Mouse (Mus musculus) embryo, embryonic 11.5 days (tissue): ENCODE measurements at regions not wholly inside any gene's neighbourhood (a gene's known extent, or its start where the extent isn't known, plus 50 kb on each side); places are given as distances from the start of the nearest gene placed in this dataset.

Experiments
- DNase-seq: peaks from one replicate; pipeline ENCODE4 v3.0.0-alpha.2; 2012; ENCODE audit warnings: low read depth, low spot score

DNA sequence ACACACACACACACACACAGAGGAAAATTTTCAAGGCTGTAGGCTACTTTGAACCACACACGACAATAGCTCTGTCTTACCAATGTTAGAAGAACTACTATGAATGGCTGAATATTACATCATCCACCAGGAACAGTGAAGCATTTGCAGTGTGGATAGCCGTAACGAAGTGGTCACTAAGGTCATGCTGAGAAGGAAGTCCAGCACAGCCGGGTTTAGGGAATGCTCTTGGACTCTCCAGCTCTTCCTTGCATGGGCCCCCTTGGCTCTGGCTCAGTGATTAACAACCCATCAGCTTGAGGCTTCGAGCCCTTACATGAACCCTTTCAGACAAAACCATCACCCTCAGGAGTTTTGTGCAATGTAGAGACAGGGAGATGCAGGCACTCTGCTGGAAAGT, 245.3 kb downstream of the Adamts20 start:
- no peak for DNase-seq

DNA sequence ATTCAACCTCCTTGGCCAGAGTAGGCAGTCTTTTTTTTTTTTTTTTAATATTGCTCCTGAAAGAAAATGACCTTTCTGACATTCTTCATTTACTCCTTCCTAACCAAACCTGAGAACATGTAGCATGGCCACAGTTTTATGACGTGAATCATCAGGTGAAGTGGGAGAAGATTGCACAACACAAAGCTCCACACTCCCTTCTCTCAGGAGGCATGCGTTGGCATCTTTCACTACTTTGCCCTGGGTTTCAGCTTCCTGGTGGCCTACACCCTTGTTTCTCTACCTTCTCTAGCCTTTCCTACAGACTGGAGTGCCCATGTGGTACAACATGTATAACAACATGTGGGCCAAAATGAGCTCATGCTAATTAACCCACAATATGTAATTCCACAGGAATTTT, 248.5 kb downstream of the Adamts20 start:
- no peak for DNase-seq

DNA sequence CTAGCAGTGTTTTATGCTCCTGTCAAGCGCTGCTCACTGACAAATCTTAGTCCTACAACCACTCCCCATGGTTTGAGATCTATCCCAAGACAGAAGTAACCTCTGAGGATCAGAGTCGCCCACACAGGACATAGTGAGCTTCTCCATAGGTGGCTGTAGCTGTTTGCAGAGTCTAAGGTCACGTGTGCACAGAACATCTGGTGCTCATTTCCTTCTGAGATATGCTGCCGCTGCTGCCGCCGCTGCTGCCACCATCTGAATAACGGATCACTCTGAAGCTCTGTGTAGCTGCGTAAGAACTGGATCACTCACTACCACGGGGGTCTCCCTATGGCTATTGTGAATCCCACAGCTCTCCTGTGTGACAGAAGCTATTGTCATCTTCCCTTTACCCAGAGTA, 250.8 kb downstream of the Adamts20 start:
- DNase-seq = peak; percentile 50

- peak; percentile 34 for DNase-seq
Observed at GRCm38 (mm10) chr15:94213393-94213792, 251.8 kb downstream of the Adamts20 start.

GRCm38 (mm10) chr15:94208476-94208875, 256.7 kb downstream of the Adamts20 start:
- DNase-seq = no peak

DNA sequence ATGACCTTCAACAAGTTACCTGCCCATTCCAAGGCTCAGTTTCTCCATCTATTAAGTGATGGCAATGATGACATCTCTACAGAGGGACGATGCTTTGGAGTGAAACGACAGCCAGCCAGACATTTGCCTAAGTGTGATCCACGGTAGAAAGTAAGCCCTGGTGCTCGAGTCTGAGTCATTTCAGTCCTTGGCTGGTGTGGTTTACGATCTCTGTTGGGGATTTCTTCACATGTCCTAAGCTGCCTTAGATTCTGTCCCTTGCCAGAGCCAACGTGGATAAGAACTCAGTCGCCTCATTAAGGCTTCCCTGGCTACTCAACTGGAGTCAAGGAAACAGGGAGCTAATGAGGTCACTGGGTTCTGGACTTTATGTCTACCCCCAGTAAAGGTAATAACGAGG, 258.8 kb downstream of the Adamts20 start:
- no peak for DNase-seq

GRCm38 (mm10) chr15:94205309-94205893, 259.8 kb downstream of the Adamts20 start:
- DNase-seq = no peak

GRCm38 (mm10) chr15:94190081-94190488, 275.1 kb downstream of the Adamts20 start:
- DNase-seq = no peak

DNA sequence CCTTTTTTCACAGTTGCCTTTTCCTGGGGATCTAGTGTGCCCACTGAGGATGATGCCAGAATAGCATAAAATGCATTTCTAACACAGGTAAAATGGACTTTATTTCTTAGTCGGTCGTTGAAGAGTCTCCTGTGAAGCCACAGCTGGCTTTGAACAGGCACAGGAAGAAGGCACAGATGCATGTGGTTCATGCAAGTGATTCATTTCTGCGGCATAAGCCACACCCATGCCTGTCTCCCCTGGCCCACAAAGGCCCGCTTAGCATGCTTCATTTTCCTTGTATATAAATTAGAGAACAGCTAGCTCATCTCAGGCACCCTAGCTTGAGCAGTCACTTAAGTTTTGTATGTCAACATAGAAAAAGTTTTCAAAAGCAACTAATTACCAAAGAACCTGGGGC, 277.6 kb downstream of the Adamts20 start:
- no peak for DNase-seq

- no peak for DNase-seq
Observed at GRCm38 (mm10) chr15:94183663-94184375, 281.4 kb downstream of the Adamts20 start.

- no peak for DNase-seq
Observed at GRCm38 (mm10) chr15:94174083-94174482, 291.1 kb downstream of the Adamts20 start.

DNA sequence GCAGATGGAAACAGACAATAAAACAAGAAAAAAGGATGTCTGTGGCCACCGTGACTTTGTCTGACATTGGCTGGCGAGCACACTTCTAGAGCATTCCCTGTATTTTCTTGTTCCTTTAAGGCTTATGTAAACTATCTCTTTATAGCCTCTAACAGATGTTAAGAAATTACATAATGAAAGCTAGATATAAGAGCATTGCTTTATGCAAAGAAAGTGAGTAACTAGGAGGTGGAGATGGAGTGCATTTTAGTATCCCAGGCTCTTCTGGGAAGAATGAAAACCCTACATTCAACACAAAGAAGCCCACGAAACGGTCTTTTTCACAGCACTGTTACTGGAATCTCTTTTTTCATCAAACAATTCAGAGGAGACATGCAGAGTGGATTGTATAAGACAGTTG, 304.4 kb downstream of the Adamts20 start:
- no peak for DNase-seq

GRCm38 (mm10) chr15:94139534-94139958, 325.7 kb downstream of the Adamts20 start:
- peak; percentile 5 for DNase-seq

DNA sequence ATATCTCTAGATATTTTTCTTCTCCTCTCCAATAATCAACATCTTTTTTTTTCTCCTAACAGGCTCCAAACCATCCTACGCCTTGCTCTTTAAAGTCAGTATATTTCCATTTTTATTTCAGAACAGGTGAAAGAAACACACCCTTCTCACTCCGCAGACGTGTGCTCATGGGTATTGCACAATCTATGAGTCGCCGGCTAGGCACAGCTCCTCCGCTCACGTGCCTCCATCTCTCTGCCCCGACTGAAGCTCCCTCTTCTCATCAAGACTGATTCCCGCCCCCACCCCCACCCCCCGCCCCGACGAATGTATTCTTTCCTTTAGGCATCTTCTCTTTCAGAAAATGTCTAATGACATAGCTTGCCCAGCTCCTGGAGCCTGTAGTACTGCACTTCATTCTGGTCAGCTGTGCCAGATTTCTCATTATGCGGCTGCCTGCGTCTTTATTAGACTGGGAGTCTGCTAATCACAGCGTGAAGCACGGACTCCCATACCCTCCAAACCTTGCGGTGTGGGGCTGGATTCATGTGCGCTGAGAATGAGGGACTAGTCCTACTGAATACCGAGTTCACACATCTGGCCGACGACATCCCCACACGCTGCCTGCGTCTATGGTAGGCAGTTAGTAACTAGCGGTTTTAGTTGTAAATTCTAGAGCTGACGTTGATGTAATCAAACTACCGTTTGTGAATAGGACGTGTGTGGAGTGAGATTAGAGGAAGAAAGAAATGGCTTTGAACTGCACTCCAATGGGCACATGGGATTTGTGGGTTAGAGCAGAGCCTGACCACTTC, 327.9 kb downstream of the Adamts20 start:
- no peak for DNase-seq

GRCm38 (mm10) chr15:94112801-94113200, 352.4 kb downstream of the Adamts20 start:
- DNase-seq = no peak

GRCm38 (mm10) chr15:94107186-94107716, 358.0 kb downstream of the Adamts20 start:
- DNase-seq = no peak

GRCm38 (mm10) chr15:94090644-94091043, 374.6 kb downstream of the Adamts20 start:
- no peak for DNase-seq

GRCm38 (mm10) chr15:94089856-94090255, 375.4 kb downstream of the Adamts20 start:
- no peak for DNase-seq

DNA sequence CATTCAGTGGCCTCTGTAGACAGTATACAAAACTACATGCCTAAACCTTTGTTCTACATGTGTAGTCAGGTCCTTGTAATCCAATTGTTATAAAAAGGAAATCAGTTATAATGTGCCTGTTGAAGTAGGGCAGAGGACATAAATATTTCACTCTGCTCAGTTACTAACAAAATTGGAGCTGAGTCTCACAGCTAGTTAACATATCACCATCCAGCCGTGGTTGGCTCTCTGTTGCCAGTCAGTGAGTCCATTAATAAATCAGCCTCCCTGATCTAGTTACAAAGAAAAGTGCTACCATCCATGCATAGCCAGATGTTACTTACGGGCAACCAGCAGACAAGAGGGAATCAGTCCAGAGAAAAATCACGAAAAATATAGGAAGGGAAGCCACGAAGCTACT, 382.8 kb downstream of the Adamts20 start:
- DNase-seq = no peak

DNA sequence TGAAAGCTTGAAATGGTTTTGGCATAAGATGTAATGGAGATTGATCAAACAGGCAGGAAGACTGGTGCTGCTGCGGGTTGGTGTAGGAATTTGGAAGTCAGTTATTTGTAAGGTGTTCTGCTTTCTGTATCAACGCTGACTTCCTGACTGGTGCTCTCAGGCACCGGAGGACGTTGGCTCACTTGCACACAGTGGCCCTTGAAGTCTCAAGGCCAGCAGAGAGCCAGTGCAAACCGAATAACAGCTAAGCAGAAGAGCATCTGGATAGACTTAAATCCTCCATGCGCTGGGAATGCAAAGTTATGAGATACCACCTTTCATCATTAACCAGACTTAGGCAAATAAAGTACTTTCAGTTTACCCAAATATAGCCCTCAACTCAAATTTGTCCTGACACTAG, 388.2 kb downstream of the Adamts20 start:
- no peak for DNase-seq

DNA sequence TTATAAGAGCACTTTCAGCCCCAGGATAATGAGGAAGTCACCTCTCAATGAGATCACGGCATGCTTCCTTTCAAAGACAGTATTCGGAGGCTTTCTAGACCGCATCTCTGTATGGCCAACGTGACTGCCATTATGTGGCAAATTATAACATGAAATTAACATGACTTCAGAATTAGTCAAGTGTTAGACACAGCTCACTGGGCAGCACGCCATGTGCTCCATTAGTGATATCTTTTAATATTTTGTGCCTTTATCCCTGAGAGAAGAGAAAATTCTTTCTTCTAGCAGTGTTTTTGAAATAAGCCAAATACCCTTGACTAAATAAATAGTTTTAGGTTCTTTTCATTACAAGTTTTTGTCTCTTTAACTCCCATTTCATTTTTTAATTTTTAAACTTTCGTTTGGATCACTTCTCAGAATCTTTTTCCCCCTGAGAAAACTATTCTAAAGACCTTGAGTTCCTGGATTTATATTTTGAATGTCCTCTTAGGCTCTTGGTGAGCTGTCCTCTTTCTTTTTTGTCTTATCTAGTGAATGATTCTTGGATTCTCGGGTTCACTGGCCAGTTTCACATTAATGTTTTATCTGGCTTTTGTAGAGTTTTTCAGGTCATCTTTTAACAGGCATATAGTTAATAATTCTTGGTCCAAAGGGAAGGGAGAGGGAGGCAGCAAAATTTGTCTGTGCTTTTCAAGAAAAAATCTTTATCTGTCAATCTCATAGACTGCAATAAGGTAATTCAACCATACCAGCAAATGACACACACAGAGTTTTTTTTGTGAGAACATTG, 390.9 kb downstream of the Adamts20 start:
- no peak for DNase-seq

- no peak for DNase-seq
Observed at GRCm38 (mm10) chr15:94067721-94068120, 397.5 kb downstream of the Adamts20 start.
